Mouse (Mus musculus) testis, adult 10 weeks (tissue): ENCODE data around the gene Gm21698. TPM values are rescaled to one million over a fixed set of nuclear protein-coding genes. Genes with fewer than 3 reads are reported as not detected.

Experiments used
- polyA plus RNA-seq: library from polyadenylated mRNA; stranded (reverse); fragments of 350-450 nt; fragmentation: Illumina TruSeq; extraction: RNeasy Lipid Tissue Mini Kit (QIAGEN cat#74804); gene quantifications from one replicate; pipeline ENCODE4 v1.2.3, GENCODE M21; 2014; ENCODE audit warnings: low read depth, low replicate concordance

Gene Gm21698
- polyA plus RNA-seq: 15.5 TPM

DNA sequence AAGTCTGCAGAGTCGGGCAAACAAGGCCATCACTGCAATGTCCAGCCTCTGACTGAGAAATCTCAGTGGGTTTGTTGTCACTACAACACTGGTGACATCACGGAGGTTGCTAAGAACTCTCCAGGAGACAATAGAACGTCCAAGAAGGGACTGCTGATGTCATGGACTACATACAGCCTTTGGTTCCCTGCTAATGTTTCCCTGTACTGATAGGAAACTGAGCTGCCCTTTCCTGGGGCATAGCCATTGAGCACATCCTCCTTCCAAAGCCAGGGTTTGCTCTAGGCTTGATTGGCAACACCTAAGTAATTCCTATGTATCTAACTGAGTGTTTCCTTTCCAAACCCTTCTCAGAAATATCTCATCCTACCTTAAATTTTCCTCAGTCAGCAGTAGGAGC, at the start of gene Gm21698:
Gm21698 (minus strand) TSS at position 101 of the 400 bp plus-strand sequence.

DNA sequence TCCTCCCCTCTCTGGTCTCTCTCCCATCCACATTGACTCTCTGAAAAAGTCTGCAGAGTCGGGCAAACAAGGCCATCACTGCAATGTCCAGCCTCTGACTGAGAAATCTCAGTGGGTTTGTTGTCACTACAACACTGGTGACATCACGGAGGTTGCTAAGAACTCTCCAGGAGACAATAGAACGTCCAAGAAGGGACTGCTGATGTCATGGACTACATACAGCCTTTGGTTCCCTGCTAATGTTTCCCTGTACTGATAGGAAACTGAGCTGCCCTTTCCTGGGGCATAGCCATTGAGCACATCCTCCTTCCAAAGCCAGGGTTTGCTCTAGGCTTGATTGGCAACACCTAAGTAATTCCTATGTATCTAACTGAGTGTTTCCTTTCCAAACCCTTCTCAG, 34.4 kb upstream of the Gm21698 start, which contains the start of gene Gm5862:
Gm5862 (minus strand) TSS at position 101 of the 400 bp plus-strand sequence.

DNA sequence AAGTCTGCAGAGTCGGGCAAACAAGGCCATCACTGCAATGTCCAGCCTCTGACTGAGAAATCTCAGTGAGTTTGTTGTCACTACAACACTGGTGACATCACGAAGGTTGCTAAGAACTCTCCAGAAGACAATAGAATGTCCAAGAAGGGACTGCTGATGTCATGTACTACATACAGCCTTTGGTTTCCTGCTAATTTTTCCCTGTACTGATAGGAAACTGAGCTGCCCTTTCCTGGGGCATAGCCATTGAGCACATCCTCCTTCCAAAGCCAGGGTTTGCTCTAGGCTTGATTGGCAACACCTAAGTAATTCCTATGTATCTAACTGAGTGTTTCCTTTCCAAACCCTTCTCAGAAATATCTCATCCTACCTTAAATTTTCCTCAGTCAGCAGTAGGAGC, 16.2 kb upstream of the Gm21698 start, which contains the start of gene Gm1979:
Gm1979 (minus strand) TSS at position 101 of the 400 bp plus-strand sequence.

DNA sequence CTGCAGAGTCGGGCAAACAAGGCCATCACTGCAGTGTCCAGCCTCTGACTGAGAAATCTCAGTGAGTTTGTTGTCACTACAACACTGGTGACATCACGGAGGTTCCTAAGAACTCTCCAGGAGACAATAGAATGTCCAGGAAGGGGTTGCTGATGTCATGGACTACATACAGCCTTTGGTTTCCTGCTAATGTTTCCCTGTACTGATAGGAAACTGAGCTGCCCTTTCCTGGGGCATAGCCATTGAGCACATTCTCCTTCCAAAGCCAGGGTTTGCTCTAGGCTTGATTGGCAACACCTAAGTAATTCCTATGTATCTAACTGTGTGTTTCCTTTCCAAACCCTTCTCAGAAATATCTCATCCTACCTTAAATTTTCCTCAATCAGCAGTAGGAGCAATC, 15.9 kb downstream of the Gm21698 start, which contains the start of gene Gm21680:
Gm21680 (minus strand) TSS at position 101 of the 400 bp plus-strand sequence.

DNA sequence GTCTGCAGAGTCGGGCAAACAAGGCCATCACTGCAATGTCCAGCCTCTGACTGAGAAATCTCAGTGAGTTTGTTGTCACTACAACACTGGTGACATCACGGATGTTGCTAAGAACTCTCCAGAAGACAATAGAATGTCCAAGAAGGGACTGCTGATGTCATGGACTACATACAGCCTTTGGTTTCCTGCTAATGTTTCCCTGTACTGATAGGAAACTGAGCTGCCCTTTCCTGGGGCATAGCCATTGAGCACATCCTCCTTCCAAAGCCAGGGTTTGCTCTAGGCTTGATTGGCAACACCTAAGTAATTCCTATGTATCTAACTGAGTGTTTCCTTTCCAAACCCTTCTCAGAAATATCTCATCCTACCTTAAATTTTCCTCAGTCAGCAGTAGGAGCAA, 34.1 kb downstream of the Gm21698 start, which contains the start of gene Gm21671:
Gm21671 (minus strand) TSS at position 101 of the 400 bp plus-strand sequence.

DNA sequence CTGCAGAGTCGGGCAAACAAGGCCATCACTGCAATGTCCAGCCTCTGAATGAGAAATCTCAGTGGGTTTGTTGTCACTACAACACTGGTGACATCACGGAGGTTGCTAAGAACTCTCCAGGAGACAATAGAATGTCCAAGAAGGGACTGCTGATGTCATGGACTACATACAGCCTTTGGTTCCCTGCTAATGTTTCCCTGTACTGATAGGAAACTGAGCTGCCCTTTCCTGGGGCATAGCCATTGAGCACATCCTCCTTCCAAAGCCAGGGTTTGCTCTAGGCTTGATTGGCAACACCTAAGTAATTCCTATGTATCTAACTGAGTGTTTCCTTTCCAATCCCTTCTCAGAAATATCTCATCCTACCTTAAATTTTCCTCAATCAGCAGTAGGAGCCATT, 46.2 kb downstream of the Gm21698 start, which contains the start of gene Gm21663:
Gm21663 (minus strand) TSS at position 101 of the 400 bp plus-strand sequence.

Other genes starting within 250 kb of the Gm21698 start
- gene Actr3b, start 228.7 kb downstream of the Gm21698 start, polyA plus RNA-seq: 3.2 TPM
- gene Gm21663, start 46.3 kb downstream of the Gm21698 start, polyA plus RNA-seq: 10.6 TPM
- 1.8 TPM for gene Gm21671, start 34.2 kb downstream of the Gm21698 start, polyA plus RNA-seq
- gene Gm21680, start 16.0 kb downstream of the Gm21698 start, polyA plus RNA-seq: 2.5 TPM
- 4.2 TPM for gene Gm1979, start 16.1 kb upstream of the Gm21698 start, polyA plus RNA-seq
- gene Gm5862, start 34.3 kb upstream of the Gm21698 start, polyA plus RNA-seq: 5.2 TPM
- gene Speer4a, start 50.9 kb upstream of the Gm21698 start, polyA plus RNA-seq: 4.2 TPM
- gene Gm7347, start 69.9 kb upstream of the Gm21698 start, polyA plus RNA-seq: 7.5 TPM
- gene Gm10471, start 100.6 kb upstream of the Gm21698 start, polyA plus RNA-seq: 2.3 TPM
- 10.8 TPM for gene 5031410I06Rik, start 116.7 kb upstream of the Gm21698 start, polyA plus RNA-seq
- gene Gm10220, start 132.8 kb upstream of the Gm21698 start, polyA plus RNA-seq: 11.9 TPM